Mouse (Mus musculus): Measurements from ENCODE around the gene Scamp3.

The Scamp3 gene

DNA sequence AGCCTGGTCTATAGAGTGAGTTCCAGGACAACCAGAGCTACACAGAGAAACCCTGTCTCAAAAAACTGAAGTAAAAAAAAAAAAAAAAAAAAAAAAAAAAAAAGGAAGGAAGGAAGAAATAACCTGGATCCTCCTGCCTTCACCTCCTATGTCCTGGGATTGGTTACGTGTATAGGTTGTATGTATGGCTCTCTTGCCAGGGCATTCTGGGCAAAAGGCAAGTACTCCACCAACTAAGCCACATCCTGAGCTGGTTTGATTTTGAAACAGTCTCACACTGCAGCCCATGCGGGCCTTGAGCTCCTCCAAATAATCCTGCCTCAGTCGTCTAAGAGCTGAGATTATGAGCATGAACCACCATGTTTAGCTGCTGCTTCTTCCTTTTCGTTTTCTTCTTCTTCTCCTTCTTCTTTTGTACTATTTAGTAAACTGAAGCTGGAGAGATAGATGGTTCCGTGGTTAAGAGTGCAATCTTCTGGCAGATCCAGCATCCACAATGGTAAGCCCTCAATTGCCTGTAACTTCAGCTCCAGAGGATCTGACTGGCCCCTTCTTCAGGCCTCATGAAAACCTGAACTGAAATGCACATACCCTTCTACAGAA lies 13.5 kb upstream of the Scamp3 start:
- no peak for DNase-seq (ENCODE audit: low spot score)

DNA sequence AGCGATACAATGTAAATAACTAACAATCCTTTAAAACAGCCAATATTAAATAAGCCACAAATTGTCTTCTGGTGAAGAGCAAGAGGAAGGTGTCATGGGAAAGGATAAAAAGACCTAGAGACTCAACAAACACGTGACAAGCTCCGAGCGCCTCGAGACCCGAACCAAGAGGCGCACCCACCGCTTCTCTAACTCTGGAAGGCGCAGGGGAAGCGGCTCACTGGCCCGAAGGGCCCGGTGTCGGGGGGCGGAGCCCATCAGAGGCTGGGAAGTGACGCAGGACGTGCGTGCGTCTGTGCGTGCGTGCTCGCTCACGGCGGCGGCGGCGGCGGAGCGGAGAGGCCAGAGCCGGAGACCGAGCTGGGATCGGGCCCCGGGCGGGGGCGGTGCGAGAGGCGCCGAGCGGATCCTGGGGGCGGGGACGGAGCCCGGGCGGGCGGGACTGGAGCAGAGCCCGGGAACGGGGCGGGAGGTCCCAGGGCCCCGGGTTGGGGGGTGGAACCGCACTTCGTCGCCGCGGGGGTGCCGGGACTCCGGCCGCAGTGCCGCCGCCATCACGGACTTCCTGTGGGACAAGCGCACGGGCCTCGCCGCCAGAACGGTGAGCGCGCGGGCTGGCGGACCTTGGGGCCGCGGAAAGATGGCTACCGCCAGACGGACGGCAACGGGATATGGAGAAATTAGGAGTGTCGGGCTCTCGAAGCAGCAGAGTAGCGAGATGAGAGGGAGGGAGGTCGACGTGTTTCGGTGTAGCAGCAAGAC lies 12.6 kb upstream of the Scamp3 start, which contains the start of gene Clk2:
Gene Clk2, plus strand, starts transcription at position 290 of the 762 bp plus-strand sequence.
- DNase-seq (ENCODE audit: low spot score), result peak; percentile 95

DNA sequence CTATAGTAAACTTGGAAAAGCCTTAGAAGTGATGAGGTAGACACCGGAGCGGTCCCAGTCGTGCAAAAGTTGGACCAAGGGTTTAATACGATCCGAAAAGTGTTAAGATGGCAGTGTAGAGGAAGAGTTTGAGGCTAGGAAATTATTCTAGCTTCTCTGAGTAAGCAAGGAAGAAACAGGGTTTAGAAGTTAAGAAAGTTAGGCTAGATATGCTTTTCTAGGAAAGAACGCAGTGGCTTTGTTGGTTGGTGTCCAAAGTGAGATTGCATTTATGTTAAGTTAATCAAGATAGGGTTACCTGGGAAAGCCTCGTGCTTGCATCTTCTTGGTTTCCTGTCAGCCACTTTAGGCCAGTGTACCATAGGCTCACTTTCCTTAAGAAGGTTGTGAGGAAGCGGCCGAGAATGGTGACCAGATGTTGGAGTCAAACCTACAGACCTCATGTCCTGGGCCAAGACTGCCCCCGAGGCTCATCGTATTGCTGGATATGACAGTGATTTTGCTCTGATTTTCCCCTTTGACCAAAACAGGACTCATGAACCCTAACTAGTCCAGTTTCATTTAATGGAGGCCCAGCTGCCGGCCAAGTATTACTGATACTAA lies 11.9 kb upstream of the Scamp3 start:
- DNase-seq (ENCODE audit: low spot score), result no peak

DNA sequence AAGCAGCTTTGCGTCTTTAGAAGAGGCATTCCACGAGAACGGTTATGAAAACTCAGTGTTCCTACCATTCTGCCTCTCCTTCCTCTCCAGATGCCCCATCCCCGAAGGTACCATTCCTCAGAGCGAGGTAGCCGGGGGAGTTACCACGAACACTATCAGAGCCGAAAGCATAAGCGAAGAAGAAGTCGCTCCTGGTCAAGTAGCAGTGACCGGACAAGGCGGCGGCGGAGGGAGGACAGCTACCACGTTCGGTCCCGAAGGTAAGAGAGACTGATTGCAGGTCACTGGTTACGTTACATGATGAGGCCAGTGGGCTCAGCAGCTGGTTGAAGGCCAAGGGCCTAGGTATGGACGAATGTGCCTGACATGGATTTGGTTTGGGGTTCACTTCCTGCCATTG lies 10.3 kb upstream of the Scamp3 start:
- no peak for DNase-seq (ENCODE audit: low spot score)

DNA sequence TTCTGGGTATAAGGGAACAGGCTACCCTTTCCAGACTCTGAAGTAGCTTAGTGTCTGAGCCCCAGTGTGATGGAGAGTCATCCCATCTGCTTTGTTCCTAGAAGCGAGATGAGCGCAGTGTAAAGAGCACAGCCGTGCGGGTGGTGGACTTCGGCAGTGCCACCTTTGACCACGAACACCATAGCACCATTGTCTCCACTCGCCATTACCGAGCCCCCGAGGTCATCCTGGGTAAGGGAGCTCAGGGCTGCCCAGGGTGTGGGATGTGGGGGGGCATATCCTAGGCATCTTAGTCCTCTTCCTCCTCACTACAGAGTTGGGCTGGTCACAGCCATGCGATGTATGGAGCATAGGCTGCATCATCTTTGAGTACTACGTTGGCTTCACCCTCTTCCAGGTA lies 2.4 kb upstream of the Scamp3 start:
- DNase-seq (ENCODE audit: low spot score), result no peak

DNA sequence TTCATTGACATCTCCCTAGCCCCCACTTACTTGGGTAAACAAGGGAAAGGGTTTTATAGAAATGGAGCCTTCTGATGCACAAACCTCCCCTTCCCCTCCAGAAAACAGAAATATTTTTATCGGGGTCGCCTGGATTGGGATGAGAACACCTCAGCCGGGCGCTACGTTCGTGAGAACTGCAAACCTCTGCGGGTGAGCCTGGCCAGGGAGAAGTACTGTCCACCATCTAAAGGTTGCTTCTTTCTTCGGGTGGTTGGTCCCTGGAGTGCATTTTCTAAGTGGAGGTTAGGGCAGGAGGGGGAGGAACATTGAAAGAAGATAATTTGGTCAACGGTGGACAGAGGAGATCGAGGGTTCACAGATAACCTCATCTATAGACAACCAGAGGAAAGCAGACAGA lies 1.7 kb upstream of the Scamp3 start:
- no peak for DNase-seq (ENCODE audit: low spot score)

DNA sequence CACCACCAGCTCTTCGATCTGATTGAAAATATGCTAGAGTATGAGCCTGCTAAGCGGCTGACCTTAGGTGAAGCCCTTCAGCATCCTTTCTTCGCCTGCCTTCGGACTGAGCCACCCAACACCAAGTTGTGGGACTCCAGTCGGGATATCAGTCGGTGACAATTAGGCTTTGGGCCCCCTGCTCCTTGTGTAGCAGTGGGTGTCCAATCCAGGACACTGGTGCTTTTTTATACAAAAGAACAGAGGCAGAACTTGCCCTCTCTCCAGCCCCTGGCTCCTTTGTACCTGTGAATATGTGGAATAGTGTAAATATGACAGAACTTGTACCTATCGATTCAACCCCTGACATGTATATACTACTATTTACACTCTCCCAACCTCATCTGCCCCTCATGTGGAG lies 852 bp upstream of the Scamp3 start:
- DNase-seq (ENCODE audit: low spot score), result no peak

DNA sequence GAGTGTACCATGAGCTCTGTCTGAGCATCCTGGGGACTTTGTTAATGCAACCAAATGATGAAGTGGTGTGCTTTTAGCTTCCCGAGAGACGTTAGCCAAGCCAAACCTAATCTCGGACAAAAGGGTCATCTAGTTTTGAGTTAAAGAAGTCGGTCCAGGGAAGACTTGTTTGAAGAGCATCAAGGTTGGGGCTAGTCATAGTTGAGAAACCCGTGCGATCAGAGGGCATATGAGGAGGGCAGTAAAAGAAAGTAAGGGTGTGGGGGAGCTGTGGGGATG lies 773 bp downstream of the Scamp3 start:
- DNase-seq (ENCODE audit: low spot score), result no peak

DNA sequence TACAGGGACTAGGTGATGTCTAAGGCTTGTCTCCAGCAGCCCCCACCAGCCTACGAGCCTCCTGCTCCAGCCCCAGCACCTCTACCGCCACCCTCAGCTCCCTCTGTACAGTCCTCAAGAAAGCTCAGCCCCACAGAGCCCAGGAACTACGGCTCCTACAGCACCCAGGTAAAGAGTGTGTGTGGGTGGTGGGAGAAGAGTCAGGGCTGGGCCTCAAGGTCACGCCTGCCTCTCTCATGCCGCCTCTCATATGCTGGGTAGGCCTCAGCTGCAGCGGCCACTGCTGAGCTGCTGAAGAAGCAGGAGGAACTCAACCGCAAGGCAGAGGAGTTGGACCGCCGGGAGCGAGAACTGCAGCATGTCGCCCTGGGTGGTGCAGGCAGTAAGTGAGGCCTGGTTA lies 1.8 kb downstream of the Scamp3 start:
- no peak for DNase-seq (ENCODE audit: low spot score)

DNA sequence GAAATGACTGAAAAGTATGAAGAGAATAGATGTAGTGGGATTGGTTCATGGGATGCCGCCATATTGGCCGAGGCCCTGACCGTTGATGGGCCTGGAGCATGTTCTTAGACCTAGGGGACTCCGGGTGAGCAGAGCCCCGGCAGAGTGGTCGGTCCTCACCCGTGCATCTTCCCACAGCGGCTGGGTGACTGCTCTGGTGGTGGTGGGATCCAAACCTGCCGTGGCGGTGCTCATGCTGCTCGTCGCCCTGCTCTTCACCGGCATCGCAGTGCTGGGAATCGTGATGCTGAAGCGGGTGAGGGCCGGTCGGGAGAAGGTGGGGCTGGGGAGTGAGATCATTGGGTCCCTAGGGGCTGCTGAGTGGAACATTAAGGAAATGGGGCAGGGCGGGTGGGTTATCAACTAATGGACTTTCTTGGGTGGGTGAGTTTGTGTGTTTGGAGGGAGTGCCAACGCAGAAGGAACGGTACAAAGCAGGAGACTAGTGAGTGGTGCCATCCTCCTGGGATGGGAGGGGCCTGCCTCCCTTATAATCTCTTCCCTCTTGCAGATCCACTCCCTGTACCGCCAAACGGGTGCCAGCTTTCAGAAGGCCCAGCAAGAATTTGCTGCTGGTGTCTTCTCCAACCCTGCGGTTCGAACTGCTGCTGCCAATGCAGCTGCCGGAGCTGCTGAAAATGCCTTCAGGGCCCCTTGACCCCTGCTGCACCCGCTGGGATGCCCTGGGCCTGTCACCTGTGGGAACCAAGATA lies 4.7 kb downstream of the Scamp3 start:
- DNase-seq (ENCODE audit: low spot score), result no peak

DNA sequence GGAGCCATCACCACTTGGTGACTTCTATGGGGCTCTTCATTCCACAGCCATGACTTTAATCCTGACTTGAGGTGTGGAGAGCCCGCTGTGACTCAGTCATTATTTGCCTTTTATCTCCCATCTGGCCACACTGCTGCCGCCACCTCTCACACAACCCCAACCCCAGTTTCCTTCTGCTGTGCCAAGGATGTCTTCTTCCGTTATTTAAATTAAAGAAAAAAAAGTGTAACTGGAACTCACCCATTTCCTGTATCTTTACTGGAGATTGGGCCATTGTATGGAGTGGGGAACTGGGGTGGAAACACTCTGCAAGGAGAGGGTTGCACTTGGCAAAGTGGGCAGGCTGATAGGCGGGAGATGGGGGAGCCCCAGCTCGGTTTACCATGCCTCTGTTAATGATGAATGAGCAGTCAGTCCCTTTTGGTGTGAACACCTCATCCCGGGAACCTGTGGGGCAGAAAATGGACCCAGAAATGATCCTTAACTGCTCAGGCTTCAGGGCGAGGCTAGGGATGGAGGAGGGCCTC lies 5.3 kb downstream of the Scamp3 start:
- no peak for DNase-seq (ENCODE audit: low spot score)

DNA sequence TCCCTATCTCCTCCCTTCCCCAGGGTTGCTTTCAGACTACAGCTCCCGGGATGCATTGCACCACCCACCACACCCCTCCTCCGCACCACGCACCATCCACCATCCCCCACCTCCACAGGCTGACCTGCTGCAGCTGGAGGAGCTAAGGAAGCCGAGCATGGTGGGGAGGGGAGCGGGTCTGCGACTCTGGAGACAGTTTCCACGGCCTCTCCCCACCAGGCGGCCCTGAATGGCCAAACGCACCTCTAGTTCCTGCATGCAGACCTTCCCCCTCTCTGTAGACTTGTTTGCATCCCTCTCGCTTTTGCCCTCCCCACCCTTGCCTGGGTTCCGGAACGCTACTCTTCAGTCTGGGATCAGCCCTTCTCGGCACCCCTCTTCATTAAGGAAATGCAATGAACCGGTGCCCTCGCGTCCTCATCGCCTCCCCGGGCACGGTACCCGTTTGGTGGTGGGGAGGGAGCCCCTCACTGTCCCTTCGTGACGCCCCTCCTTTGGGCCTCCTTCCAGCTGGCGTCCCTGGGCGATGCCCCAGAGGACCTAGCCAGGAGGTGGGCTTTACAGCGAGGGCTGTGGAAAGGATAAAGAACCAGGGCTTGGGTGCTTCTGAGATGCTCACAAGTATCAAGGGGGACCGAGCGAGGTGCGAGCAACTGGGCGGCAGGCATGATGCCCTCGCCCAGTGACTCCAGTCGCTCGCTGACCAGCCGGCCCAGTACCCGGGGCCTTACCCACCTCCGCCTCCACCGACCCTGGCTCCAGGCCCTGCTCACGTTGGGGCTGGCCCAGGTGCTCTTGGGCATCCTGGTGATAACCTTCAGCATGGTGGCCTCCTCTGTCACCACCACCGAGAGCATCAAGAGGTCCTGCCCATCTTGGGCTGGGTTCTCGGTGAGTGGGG lies 6.0 kb downstream of the Scamp3 start, which contains the start of gene Fam189b:
Gene Fam189b, plus strand, starts transcription at position 86 of the 901 bp plus-strand sequence.
- peak; percentile 86 for DNase-seq (ENCODE audit: low spot score)

DNA sequence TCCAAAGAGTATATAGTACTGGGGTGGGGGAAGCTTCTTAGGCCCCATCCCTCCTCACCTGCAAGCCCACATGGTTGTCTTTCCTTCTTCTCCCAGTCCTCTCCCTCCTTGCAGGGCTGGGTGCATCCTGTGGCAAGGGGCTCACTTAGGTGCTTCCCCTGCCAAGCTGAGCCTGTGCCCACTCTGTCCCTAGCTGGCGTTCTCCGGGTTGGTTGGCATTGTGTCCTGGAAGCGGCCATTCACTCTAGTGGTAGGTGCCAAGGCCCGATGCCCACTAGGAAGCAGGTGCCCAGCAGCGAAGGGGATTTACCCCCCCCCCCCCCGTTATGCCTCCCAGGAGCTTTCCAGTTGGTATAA lies 6.7 kb downstream of the Scamp3 start:
- DNase-seq (ENCODE audit: low spot score), result no peak

DNA sequence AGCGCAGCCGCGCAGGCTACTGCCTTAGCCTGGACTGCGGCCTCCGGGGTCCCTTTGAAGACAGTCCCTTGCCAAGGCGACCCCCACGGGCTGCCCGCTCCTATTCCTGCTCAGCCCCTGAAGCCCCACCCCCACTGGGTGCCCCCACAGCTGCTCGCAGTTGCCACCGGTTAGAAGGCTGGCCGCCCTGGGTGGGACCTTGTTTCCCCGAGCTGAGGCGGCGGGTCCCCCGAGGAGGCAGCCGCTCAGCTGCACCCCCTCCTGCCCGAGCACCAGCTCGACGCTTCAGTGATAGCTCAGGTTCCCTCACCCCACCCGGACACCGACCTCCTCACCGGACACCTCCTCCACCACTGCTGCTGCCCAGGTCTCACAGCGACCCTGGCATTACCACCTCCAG lies 9.9 kb downstream of the Scamp3 start:
- DNase-seq (ENCODE audit: low spot score), result no peak

DNA sequence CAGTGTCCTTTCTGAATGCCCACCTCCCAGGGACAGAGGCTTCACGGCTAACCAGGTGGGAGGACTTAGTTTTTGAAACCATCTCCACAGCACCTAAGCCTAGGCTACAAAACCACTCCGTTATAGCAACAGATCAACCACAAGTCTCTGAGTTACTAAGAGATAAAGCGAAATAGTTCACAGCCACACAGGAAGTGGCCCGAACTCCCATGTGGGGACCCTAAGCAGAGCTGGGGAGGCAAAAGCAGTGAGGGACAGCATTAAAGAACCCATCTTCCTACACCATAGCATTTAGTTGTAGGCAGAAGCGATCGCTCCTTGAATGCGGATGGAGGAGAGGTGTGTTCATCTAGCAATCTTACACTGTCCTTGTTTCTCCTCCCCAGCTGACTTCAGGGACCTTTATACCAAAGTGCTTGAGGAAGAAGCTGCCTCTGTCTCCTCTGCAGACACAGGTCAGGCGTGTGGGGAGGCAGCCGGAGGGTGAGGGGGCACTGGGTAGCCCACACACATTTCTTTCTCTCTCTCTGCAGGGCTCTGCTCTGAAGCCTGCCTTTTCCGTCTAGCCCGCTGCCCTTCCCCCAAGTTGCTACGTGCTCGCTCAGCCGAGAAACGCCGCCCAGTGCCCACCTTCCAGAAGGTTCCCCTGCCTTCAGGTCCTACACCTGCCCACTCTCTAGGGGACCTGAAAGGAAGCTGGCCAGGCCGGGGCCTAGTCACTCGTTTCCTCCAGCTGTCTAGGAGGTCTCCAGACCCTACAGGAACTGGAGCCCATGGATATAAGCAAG lies 10.6 kb downstream of the Scamp3 start:
- DNase-seq (ENCODE audit: low spot score), result no peak

DNA sequence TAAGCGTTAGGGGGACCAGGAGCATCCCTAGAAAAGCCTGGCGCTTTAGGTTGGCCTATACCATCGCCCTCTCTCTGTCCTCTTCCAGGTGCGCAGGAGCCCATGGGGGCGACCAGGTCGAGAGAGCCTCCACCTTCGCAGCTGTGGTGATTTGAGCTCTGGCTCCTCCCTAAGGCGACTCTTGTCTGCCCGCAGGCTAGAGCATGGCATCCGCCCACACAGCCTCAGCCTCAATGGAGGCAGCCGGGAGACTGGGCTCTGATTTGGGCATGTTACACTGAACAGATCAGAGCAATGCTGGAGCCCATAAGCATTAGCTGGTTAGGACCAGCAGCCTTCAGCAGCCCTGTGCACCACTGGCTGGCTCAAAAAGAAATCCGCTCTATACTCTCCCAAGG lies 11.2 kb downstream of the Scamp3 start:
- no peak for DNase-seq (ENCODE audit: low spot score)

DNA sequence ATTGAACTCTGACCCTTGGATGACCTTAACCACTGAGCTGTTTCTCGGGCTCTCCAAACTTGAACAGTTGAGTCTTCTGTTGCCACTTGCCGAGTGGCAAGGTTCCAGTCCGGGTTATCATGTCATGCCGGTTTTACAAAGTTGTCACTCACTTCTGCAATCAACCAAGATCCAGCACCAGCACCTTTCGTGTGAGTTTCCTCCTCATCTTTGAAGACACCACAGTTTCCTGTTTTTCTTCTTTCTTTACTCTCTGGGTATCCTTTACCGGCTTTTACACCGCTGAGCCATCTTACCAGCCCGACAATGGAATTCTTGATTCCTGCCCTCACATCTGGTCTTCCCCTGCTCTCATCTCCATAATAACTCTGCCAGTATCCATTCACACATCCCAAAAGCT lies 13.2 kb downstream of the Scamp3 start:
- no peak for DNase-seq (ENCODE audit: low spot score)

DNA sequence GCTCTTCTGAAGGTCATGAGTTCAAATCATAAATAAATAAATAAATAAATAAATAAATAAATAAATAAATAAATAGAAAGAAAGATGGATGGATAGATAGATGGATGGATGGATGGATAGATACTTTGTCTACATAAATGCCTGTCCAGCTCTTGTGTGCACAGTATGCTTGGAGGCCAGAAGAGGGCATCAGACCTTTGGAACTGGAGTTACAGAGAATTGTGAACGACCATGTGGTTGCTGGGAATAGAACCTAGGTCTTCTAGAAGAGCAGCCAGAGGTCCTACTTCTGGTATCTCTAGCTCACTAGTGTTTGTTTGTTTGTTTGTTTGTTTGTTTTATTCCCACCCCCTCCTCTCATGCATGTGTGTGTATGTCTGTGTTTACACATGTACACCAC lies 16.1 kb downstream of the Scamp3 start:
- DNase-seq (ENCODE audit: low spot score), result no peak

DNA sequence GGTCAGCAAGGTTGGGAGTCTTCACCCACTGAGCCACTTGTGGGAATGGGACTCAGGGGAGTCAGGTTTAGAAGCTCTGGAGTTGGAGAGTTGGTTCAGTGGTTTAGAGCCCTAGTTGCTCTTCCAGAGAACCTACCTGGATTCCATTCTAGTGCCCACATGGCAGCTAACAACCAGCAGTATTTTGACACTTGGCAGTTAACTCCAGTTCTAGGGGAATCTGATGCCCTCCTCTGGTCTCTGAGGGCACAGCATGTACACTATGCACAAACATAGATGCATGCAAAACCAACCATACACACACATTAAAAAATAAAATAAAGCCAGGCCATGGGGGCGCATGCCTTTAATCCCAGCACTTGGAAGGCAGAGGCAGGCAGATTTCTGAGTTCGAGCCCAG lies 16.6 kb downstream of the Scamp3 start:
- no peak for DNase-seq (ENCODE audit: low spot score)

DNA sequence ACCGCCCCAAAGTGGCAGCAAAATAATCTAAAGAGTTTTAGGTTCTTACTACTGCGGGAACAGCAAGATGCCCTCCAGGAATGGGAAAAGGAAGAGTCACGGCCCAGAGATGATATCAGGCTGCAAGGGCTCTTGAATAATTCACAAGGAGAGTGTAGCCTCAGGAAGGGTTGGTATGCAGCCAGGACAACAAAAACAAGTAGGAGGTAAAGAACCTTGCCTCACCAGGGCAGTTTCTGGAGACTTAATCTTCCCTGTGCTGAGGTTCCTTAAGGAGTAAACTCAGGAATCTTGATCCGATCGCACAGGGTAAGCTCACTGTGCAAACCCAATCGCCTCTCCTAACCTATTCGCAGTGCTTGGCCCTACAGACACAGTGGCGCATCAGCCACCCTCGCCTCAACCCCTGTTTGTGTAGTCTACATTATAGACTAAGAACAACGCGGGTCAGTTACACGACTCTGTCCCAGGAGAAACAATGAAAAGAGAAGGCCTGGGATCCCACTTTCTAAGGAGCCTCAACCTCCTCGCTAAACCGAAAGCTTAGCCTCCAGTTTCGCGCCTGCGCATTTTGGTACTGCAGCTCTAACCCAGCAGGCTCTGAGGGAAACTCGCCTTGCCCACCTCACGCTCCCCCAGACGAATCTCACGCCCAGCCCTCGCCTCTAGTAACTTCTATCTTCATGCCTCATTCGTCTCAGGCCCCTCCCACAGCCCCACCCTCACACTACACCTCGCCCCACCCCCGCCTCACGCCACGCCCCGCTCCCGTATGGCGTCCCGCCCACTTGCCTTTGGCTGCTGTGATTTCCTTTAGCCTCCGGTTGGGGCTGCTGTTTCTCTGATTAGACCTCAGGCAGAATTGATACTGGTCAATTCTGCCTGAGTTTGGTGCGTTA lies 19.0 kb downstream of the Scamp3 start:
- DNase-seq (ENCODE audit: low spot score), result peak; percentile 89

All from testis, postnatal 14 days (tissue).